Mouse (Mus musculus) neural tube, embryonic 10.5 days (tissue): ENCODE measurements around the gene Dynlt1b.
"Not testable (repeated sequence)": the region's sequence is repeated elsewhere in the genome, so short reads cannot be mapped to it uniquely, and the experiment has no call there.

Experiments
- DNase-seq: peaks from one replicate; pipeline ENCODE4 v3.0.0-alpha.2; 2017; ENCODE audit warnings: low spot score; ENCODE audit errors: extremely low spot score

Dynlt1b gene

GRCm38 (mm10) chr17:6461083-6461595 lies 31.2 kb downstream of the Dynlt1b start:
- not testable (repeated sequence) for DNase-seq

- DNase-seq: not testable (repeated sequence)
These were observed 35.8 kb downstream of the Dynlt1b start for GRCm38 (mm10) chr17:6465735-6466134.

- DNase-seq: not testable (repeated sequence)
These were observed 37.9 kb downstream of the Dynlt1b start for GRCm38 (mm10) chr17:6467638-6468461.

DNA sequence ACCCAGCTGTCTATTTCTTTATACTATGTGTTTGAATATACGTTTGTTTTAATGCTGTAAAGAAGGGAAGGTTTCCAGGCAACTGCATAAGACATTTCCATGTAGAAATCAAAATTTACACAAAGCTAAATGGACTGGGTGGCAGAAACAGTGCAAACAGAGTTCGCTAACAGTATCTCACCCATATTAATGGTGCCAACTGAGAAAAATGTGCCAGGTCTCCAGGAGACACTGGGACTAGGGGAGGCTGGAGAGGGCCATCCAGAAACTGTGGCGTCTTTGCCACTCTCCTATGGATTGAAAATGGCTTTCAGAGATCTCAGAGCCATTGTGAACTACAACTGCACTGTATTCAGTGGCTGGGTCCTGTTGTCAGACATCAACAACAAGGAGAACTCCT lies 40.1 kb downstream of the Dynlt1b start:
- DNase-seq: not testable (repeated sequence)

GRCm38 (mm10) chr17:6470671-6471070 lies 40.8 kb downstream of the Dynlt1b start:
- DNase-seq: not testable (repeated sequence)

DNA sequence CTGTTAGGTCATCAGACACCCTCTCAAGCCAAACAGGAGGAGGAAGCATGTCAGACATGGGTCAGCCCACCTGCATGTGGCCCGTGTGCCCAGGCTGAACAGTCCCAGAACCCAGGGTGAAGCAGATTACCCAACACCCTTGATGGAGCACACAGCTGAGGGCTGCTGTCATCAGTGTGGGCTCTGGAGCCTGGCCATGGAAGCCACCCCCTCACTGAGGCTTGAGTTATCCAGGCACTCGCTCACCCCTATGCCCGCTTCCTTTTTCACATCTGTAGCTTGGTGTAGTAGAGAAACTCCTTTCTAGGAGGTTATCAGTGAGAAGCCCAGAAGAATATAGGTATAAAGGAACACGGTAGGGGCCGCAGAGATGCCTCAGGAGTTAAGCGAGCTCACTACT lies 45.4 kb downstream of the Dynlt1b start:
- DNase-seq: not testable (repeated sequence)

GRCm38 (mm10) chr17:6475913-6476312 lies 46.0 kb downstream of the Dynlt1b start:
- DNase-seq: peak; percentile 13

DNA sequence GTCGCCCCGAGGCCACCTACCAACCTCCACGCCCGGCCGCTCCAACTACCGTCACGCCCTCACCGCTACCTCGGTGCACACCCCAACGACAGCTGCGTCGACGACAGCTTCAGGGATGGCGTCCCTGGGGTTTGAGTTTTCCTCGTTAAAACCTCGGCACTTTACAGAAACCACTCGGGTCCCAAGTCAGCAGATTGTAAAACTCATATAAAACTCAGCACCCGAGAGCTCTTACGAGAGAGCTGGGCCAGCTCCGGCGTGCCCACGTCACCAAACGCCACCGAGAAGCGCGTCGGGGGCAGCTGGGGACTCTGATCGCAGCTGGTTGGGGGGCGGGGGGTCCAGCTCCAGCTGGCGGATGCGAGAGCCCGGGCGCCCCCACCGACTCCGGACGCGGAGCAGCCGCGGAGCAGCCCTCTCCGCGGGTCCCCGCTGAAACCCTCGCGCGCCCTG lies 46.6 kb downstream of the Dynlt1b start:
- DNase-seq: peak; percentile 69

GRCm38 (mm10) chr17:6477026-6477425 lies 47.1 kb downstream of the Dynlt1b start:
- peak; percentile 76 for DNase-seq

DNA sequence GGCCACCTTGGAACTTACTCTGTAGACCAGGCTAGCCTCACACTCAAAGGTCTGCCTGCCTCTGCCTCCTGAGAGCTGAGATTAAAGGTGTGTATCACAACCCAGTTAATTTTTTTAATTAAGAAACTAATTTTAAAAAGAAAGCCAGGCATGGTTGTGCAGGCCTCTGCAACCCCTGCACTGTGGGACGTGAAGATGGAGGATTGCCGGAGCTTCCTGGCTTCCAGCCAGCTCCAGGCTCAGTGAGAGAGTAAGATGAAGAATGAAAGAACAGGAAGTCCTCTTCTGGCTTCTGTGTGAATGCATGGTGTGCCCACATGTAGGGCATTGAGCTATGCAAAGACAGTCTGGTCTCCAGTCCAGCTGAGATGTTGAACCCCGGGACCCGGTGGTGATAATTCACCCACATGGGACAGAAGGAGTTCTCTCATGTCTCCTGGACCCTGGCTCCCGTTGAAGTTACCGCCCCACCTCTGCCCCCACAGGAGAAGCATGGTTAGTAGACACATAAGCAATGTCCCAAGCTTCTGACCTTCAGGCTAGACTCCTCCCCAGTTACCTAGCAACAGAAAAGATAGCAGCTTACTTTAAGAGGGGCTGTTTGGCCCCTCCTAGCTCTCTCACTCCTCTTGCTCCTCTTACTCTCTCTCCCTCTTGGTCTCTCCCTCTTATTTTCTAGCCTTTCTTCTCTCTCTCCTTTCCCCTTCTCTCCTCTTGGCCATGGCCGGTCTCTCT lies 51.1 kb downstream of the Dynlt1b start:
- DNase-seq: not testable (repeated sequence)

GRCm38 (mm10) chr17:6481590-6481963 lies 51.7 kb downstream of the Dynlt1b start:
- not testable (repeated sequence) for DNase-seq

- not testable (repeated sequence) for DNase-seq
These were observed 52.3 kb downstream of the Dynlt1b start for GRCm38 (mm10) chr17:6482248-6482647.
